Mouse (Mus musculus): ENCODE measurements around the gene Borcs8.

DNA sequence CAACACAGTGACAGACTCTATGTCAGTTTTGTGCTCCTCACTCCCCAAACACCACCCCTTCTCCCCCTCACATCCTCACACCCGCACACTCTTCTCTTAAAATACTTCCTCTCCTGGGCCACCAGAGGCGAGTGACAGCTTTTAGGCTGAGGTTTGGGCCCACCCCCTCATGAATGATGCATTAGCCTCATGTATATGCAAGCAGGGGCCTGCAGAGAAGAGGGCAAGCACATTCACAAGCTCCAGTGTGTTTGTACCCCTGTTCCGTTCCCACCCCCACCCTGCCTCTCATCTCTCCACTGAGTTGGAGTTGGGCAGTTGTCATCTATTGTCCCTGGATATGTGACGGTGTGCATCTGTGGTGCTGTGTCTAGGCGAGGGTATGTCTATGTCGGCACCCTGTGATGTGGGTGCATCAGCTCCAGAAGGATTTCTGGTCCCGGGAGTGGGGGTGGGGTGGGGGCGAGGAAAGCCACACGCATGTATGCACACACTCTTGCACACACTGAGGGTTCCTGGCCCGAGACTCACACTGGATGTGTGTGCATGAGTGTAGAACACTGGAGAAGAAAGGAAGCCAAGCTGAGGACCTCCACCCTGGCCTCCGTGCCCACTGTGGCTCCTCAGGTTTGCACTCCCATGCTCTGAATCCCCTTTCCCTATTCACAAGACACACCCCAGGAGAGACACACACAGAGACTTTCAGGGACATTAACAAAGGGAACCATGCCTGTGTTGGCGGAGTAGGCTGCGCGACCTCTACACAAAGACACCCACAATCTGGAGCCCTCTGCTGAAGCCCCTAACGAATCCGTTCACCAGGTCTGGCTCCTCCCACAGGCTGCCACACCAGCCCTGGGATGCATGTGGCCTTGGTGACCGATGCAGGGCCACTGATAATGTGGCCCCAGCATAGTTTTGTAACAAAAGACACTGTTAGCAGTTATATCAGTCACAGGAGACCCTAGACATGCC lies 20.3 kb upstream of the Borcs8 start:
- TF ChIP-seq CTCF (IDR thresholded peaks at IDR 0.05; ENCODE audit: borderline replicate concordance, insufficient read depth, low read depth, low read length) (no peak), POLR2A (IDR thresholded peaks at IDR 0.05; ENCODE audit: borderline replicate concordance, insufficient read depth, low read length) (no peak)

Data from cerebellum, adult 2 months (tissue).